Mouse (Mus musculus): ENCODE results near the gene Neurl3. TPM values are rescaled to one million over a fixed set of nuclear protein-coding genes. Genes with fewer than 3 reads are reported as not detected.
A peak's percentile ranks its signal among the peaks of the same experiment; 100 is the strongest.

The Neurl3 gene
- polyA plus RNA-seq, 1 experiment from 2014 or later = 4.6 TPM

- Histone ChIP-seq H3K4me2 (peak overlapping the region; percentile 39), H3K9ac (ENCODE audit: low read depth, low read length) (no peak overlapping the region; the same call in 1 of the 2 replicates), H3K9me3 (ENCODE audit: control insufficient read depth, low read length) (no peaks in the 10 kb centered on the region), H3K4me1 (replicated peaks; ENCODE audit: control insufficient read depth, insufficient read depth, low read length) (peaks cover 43% of the 10 kb centered on the region), H3K27ac (ENCODE audit: low read depth, low read length) (no peak overlapping the region), H3K4me3 (ENCODE audit: low read depth, low read length) (no peak overlapping the region), H3K27me3 (replicated peaks; ENCODE audit: control insufficient read depth, insufficient read depth, low read length) (peaks cover 11% of the 10 kb centered on the region; the same call in 1 of the 2 replicates), H3K36me3 (ENCODE audit: control insufficient read depth, insufficient read depth, low read length) (no peaks in the 10 kb centered on the region)
- ATAC-seq (replicated peaks; ENCODE audit: low FRiP score) (no peak), DNase-seq (ENCODE audit: low spot score) (no peak)
- 49% methylated on average over 54 of the region's 54 CpGs for WGBS
These were observed 5.2 kb downstream of the Neurl3 start for GRCm38 (mm10) chr1:36269121-36269795.

GRCm38 (mm10) chr1:36267595-36267994 lies 6.9 kb downstream of the Neurl3 start:
- no peak for ATAC-seq (replicated peaks; ENCODE audit: low FRiP score)
- 93% methylated on average over 3 of the region's 3 CpGs for WGBS
- H3K4me1 ChIP-seq (replicated peaks; ENCODE audit: control insufficient read depth, insufficient read depth, low read length) = peaks cover 33% of the 10 kb centered on the region
- H3K9me3 ChIP-seq (ENCODE audit: control insufficient read depth, low read length) = no peaks in the 10 kb centered on the region
- no peak overlapping the region for H3K4me2 ChIP-seq
- peaks cover 11% of the 10 kb centered on the region; the same call in 1 of the 2 replicates for H3K27me3 ChIP-seq (replicated peaks; ENCODE audit: control insufficient read depth, insufficient read depth, low read length)
- H3K9ac ChIP-seq (ENCODE audit: low read depth, low read length) = no peak overlapping the region
- no peak for DNase-seq (ENCODE audit: low spot score)
- no peaks in the 10 kb centered on the region for H3K36me3 ChIP-seq (ENCODE audit: control insufficient read depth, insufficient read depth, low read length)
- no peak overlapping the region for H3K4me3 ChIP-seq (ENCODE audit: low read depth, low read length)
- no peak overlapping the region for H3K27ac ChIP-seq (ENCODE audit: low read depth, low read length)

- no peak overlapping the region for H3K4me2 ChIP-seq
- peaks cover 20% of the 10 kb centered on the region for H3K4me1 ChIP-seq (replicated peaks; ENCODE audit: control insufficient read depth, insufficient read depth, low read length)
- no peak for ATAC-seq (replicated peaks; ENCODE audit: low FRiP score)
- H3K27me3 ChIP-seq (replicated peaks; ENCODE audit: control insufficient read depth, insufficient read depth, low read length) = peaks cover 11% of the 10 kb centered on the region; the same call in 1 of the 2 replicates
- H3K36me3 ChIP-seq (ENCODE audit: control insufficient read depth, insufficient read depth, low read length) = no peaks in the 10 kb centered on the region
- DNase-seq (ENCODE audit: low spot score) = no peak
- H3K27ac ChIP-seq (ENCODE audit: low read depth, low read length) = no peak overlapping the region
- H3K9ac ChIP-seq (ENCODE audit: low read depth, low read length) = no peak overlapping the region
- H3K9me3 ChIP-seq (ENCODE audit: control insufficient read depth, low read length) = no peaks in the 10 kb centered on the region
- 75% methylated on average over 6 of the region's 6 CpGs for WGBS
- H3K4me3 ChIP-seq (ENCODE audit: low read depth, low read length) = no peak overlapping the region
These were observed 8.2 kb downstream of the Neurl3 start for GRCm38 (mm10) chr1:36266293-36266692.

- ATAC-seq (replicated peaks; ENCODE audit: low FRiP score) = 0 out of 2 replicates have a peak, but pooled peaks have one; percentile 36
- Histone ChIP-seq H3K27me3 (replicated peaks; ENCODE audit: control insufficient read depth, insufficient read depth, low read length) (0 out of 2 replicates have a peak, but pooled peaks cover 2% of the 10 kb centered on the region), H3K4me2 (peak overlapping the region; percentile 58), H3K9me3 (ENCODE audit: control insufficient read depth, low read length) (0 out of 2 replicates have a peak, but pooled peaks cover 3% of the 10 kb centered on the region), H3K36me3 (ENCODE audit: control insufficient read depth, insufficient read depth, low read length) (no peaks in the 10 kb centered on the region), H3K4me3 (ENCODE audit: low read depth, low read length) (peak overlapping the region; percentile 24; the same call in 1 of the 2 replicates), H3K9ac (ENCODE audit: low read depth, low read length) (no peak overlapping the region), H3K4me1 (replicated peaks; ENCODE audit: control insufficient read depth, insufficient read depth, low read length) (peaks cover 6% of the 10 kb centered on the region), H3K27ac (ENCODE audit: low read depth, low read length) (peak overlapping the region; percentile 61; the same call in 1 of the 2 replicates)
- DNase-seq (ENCODE audit: low spot score) = no peak
- 32% methylated on average over 13 of the region's 13 CpGs for WGBS
These were observed 10.5 kb downstream of the Neurl3 start for GRCm38 (mm10) chr1:36263833-36264488.

GRCm38 (mm10) chr1:36261708-36262504 lies 12.6 kb downstream of the Neurl3 start:
- no peaks in the 10 kb centered on the region for H3K27me3 ChIP-seq (replicated peaks; ENCODE audit: control insufficient read depth, insufficient read depth, low read length)
- 53% methylated on average over 19 of the region's 19 CpGs for WGBS
- H3K27ac ChIP-seq (ENCODE audit: low read depth, low read length) = no peak overlapping the region
- DNase-seq (ENCODE audit: low spot score) = no peak
- H3K4me1 ChIP-seq (replicated peaks; ENCODE audit: control insufficient read depth, insufficient read depth, low read length) = peaks cover 4% of the 10 kb centered on the region
- H3K36me3 ChIP-seq (ENCODE audit: control insufficient read depth, insufficient read depth, low read length) = no peaks in the 10 kb centered on the region
- no peak overlapping the region for H3K4me2 ChIP-seq
- H3K9me3 ChIP-seq (ENCODE audit: control insufficient read depth, low read length) = 0 out of 2 replicates have a peak, but pooled peaks cover 4% of the 10 kb centered on the region
- no peak for ATAC-seq (replicated peaks; ENCODE audit: low FRiP score)
- H3K4me3 ChIP-seq (ENCODE audit: low read depth, low read length) = no peak overlapping the region
- H3K9ac ChIP-seq (ENCODE audit: low read depth, low read length) = no peak overlapping the region

- 96% methylated on average over 1 of the region's 1 CpGs for WGBS
- Histone ChIP-seq H3K9ac (ENCODE audit: low read depth, low read length) (no peak overlapping the region), H3K4me3 (ENCODE audit: low read depth, low read length) (no peak overlapping the region), H3K36me3 (ENCODE audit: control insufficient read depth, insufficient read depth, low read length) (no peaks in the 10 kb centered on the region), H3K4me2 (no peak overlapping the region), H3K27ac (ENCODE audit: low read depth, low read length) (no peak overlapping the region), H3K9me3 (ENCODE audit: control insufficient read depth, low read length) (peaks cover 4% of the 10 kb centered on the region; the same call in 1 of the 2 replicates), H3K27me3 (replicated peaks; ENCODE audit: control insufficient read depth, insufficient read depth, low read length) (peaks cover 6% of the 10 kb centered on the region; the same call in 1 of the 2 replicates), H3K4me1 (replicated peaks; ENCODE audit: control insufficient read depth, insufficient read depth, low read length) (peaks cover 4% of the 10 kb centered on the region)
- no peak for ATAC-seq (replicated peaks; ENCODE audit: low FRiP score)
- DNase-seq (ENCODE audit: low spot score) = no peak
These were observed 14.1 kb downstream of the Neurl3 start for GRCm38 (mm10) chr1:36260418-36260817.

- peaks cover under 1% of the 10 kb centered on the region for H3K4me1 ChIP-seq (replicated peaks; ENCODE audit: control insufficient read depth, insufficient read depth, low read length)
- peaks cover 6% of the 10 kb centered on the region; the same call in 1 of the 2 replicates for H3K27me3 ChIP-seq (replicated peaks; ENCODE audit: control insufficient read depth, insufficient read depth, low read length)
- no peaks in the 10 kb centered on the region for H3K36me3 ChIP-seq (ENCODE audit: control insufficient read depth, insufficient read depth, low read length)
- WGBS = 89% methylated on average over 2 of the region's 2 CpGs
- H3K4me3 ChIP-seq (ENCODE audit: low read depth, low read length) = no peak overlapping the region
- DNase-seq (ENCODE audit: low spot score) = no peak
- H3K9ac ChIP-seq (ENCODE audit: low read depth, low read length) = no peak overlapping the region
- no peak overlapping the region for H3K27ac ChIP-seq (ENCODE audit: low read depth, low read length)
- peaks cover 4% of the 10 kb centered on the region; the same call in 1 of the 2 replicates for H3K9me3 ChIP-seq (ENCODE audit: control insufficient read depth, low read length)
- no peak for ATAC-seq (replicated peaks; ENCODE audit: low FRiP score)
- no peak overlapping the region for H3K4me2 ChIP-seq
These were observed 15.2 kb downstream of the Neurl3 start for GRCm38 (mm10) chr1:36259281-36259680.

GRCm38 (mm10) chr1:36258631-36259030 lies 15.8 kb downstream of the Neurl3 start:
- WGBS = 43% methylated on average over 2 of the region's 2 CpGs

More at GRCm38 (mm10) chr1:36258631-36259030, 15.8 kb downstream of the Neurl3 start:
- Histone ChIP-seq H3K4me1 (replicated peaks; ENCODE audit: control insufficient read depth, insufficient read depth, low read length) (no peaks in the 10 kb centered on the region; the same call in 1 of the 2 replicates), H3K27me3 (replicated peaks; ENCODE audit: control insufficient read depth, insufficient read depth, low read length) (peaks cover 6% of the 10 kb centered on the region; the same call in 1 of the 2 replicates), H3K27ac (ENCODE audit: low read depth, low read length) (no peak overlapping the region), H3K4me2 (no peak overlapping the region), H3K4me3 (ENCODE audit: low read depth, low read length) (no peak overlapping the region), H3K36me3 (ENCODE audit: control insufficient read depth, insufficient read depth, low read length) (no peaks in the 10 kb centered on the region), H3K9me3 (ENCODE audit: control insufficient read depth, low read length) (peaks cover 4% of the 10 kb centered on the region; the same call in 1 of the 2 replicates), H3K9ac (ENCODE audit: low read depth, low read length) (no peak overlapping the region)
- no peak for DNase-seq (ENCODE audit: low spot score)
- ATAC-seq (replicated peaks; ENCODE audit: low FRiP score) = no peak

Measured in liver, embryonic 11.5 days (tissue).